In genomic region chr11:5509215-5510098, GRCm38 (mm10) we compare ENCODE assay signal across 11 mouse cellular contexts. TPM values are rescaled to one million over a fixed set of nuclear protein-coding genes. Genes with fewer than 3 reads are reported as not detected.
DNase-seq lines count a peak whose midpoint lies in the region; TF ChIP-seq lines count a peak whose summit lies in the region.
"Had no signal": no experiment of that assay in that cellular context is flagged by ENCODE, and none has a peak within 500 bp of the region (broad histone marks: within the 10 kb centered on the region; RNA-seq: fewer than 3 reads in every experiment).

No protein-coding gene starts in this region.

- H3K9ac ChIP-seq in ES-E14 (ENCODE audit: insufficient read depth, low read depth, low read length, poor library complexity, severe bottlenecking) = no peak overlapping the region

- intact Hi-C loops in gastrocnemius, adult 2 months (cut with DNase I) = no loop called here

- H3K9me3 ChIP-seq in ES-E14 (ENCODE audit: control insufficient read depth, insufficient read depth, low read depth, low read length) = no peaks in the 10 kb centered on the region

- no peak for TF ChIP-seq CTCF in gastrocnemius, adult 2 months (IDR thresholded peaks at IDR 0.05)

- H3K4me1 ChIP-seq in ES-E14 (ENCODE audit: control insufficient read depth in 2 of 2, insufficient read depth in 2 of 2, low read length in 2 of 2, poor library complexity in 1 of 2) = peaks cover 13 to 21% of the 10 kb centered on the region in 2 experiments; a peak in 3 of 4 replicates

- no peaks in the 10 kb centered on the region for H3K27me3 ChIP-seq in splenic B cell, adult 2 months (ENCODE audit: control insufficient read depth, insufficient read depth, low read length, poor library complexity, severe bottlenecking)

- peak overlapping the region; percentile 2; the same call in 1 of the 2 replicates for H3K27ac ChIP-seq in gastrocnemius, adult 2 months
- H3K27ac ChIP-seq in ES-E14 (ENCODE audit: insufficient read depth, low read depth, low read length, poor library complexity, severe bottlenecking) = peak overlapping the region; percentile 0; the same call in 1 of the 2 replicates

- no peak overlapping the region for H3K4me3 ChIP-seq in gastrocnemius, adult 2 months
- H3K4me3 ChIP-seq in ES-E14 (ENCODE audit: insufficient read depth in 1 of 2, low read depth in 1 of 2, low read length in 2 of 2, poor library complexity in 1 of 2, severe bottlenecking in 1 of 2) = no peak overlapping the region

- in situ Hi-C loops in ES-E14 (cut with MboI; ENCODE audit: low sequenced_read_pairs in 2 of 2, unreplicated experiment in 2 of 2) = no loop called here

- no peak for DNase-seq in gastrocnemius, adult 2 months
- DNase-seq in gastrocnemius, adult 18-20 months (ENCODE audit: low spot score) = no peak
- DNase-seq in ES-E14 (ENCODE audit: low read depth, low spot score) (no peak), liver (peak; percentile 14)
- peak; percentile 51 for DNase-seq in splenic B cell, adult 2 months (ENCODE audit: low read depth, low spot score)
- DNase-seq in kidney, adult 11 months = no peak
- no peak for DNase-seq in left cerebral cortex, adult 18-20 months (ENCODE audit: low spot score in 2 of 2)
- DNase-seq in kidney, postnatal 36 days = no peak
- DNase-seq: cerebellum, adult 11-12 months; gastrocnemius, postnatal 36 days; layer of hippocampus, postnatal 36 days had no signal

- H3K36me3 ChIP-seq in ES-E14 (ENCODE audit: control insufficient read depth, insufficient read depth, low read length, poor library complexity, severe bottlenecking) = no peaks in the 10 kb centered on the region
- no peaks in the 10 kb centered on the region for H3K36me3 ChIP-seq in splenic B cell, adult 2 months (ENCODE audit: control insufficient read depth, insufficient read depth, low read length, poor library complexity, severe bottlenecking)

TF ChIP-seq in ES-E14, 5 proteins besides CTCF, POLR2A, EP300 and RAD21:
- no peak for TF ChIP-seq CHD2 (IDR thresholded peaks at IDR 0.05; ENCODE audit: low read depth, low read length)

RNA-seq across cellular contexts. Expression of gene Xbp1, which starts 11.0 kb away (rescaled TPM):
- 10 to 100 TPM; 64.5 to 70.5 TPM for total RNA-seq in gastrocnemius, adult 2 months (2021)
- 10 to 100 TPM; 64.1 to 66.8 TPM for total RNA-seq in gastrocnemius, adult 18-20 months (2021)
- total RNA-seq in ES-E14 (2012; rRNA removed) = 143 and 195 TPM in 2 replicates
- 100 to 1,000 TPM; 119 to 141 TPM for total RNA-seq in left cerebral cortex, adult 18-20 months (2021)

RNA-seq across cellular contexts. Expression of gene Ccdc117, which starts 32.5 kb away (rescaled TPM):
- total RNA-seq in gastrocnemius, adult 2 months (2021) = 10 to 100 TPM; 16.3 to 30.0 TPM
- 10 to 100 TPM; 22.0 to 24.7 TPM for total RNA-seq in gastrocnemius, adult 18-20 months (2021)
- total RNA-seq in ES-E14 (2012; rRNA removed) = 24.2 and 27.4 TPM in 2 replicates
- total RNA-seq in left cerebral cortex, adult 18-20 months (2021) = 10 to 100 TPM; 18.0 to 18.7 TPM

Comparison
In these comparisons a context has a peak if more than half of its experiments do, and no peak if none do; other contexts are left out.
1. DNase-seq: peak in liver (single experiment) and splenic B cell, adult 2 months (single experiment); none in gastrocnemius, adult 2 months (single experiment), gastrocnemius, adult 18-20 months (single experiment), ES-E14 (single experiment), kidney, adult 11 months (single experiment), left cerebral cortex, adult 18-20 months (0 of 2) and kidney, postnatal 36 days (0 of 2).